Mouse (Mus musculus) spleen, postnatal 4 days (tissue): Measurements from ENCODE around the gene Arhgap29.

Source experiments
- DNase-seq, 2 experiments: peaks; one replicate each; pipeline ENCODE4 v3.0.0; 2022; ENCODE audit warnings: low spot score in 2 of 2

Gene Arhgap29

DNA sequence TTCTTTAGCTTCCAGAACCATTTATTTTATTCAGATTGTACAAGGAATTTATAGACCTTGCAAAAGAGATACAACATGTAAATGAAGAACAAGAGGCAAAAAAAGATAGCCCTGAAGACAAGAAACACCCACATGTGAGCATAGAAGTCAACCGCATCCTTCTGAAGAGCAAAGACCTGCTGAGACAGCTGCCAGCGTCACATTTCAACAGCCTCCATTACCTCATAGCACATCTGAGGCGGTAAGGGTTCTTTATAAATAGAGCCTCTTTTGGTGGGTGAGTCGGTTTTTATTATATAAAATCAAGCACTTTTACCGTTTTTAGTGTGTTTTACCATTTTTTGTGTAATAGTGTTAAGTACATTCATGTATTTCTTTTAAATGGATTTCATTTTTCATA lies 57.5 kb downstream of the Arhgap29 start:
- no peak for DNase-seq

DNA sequence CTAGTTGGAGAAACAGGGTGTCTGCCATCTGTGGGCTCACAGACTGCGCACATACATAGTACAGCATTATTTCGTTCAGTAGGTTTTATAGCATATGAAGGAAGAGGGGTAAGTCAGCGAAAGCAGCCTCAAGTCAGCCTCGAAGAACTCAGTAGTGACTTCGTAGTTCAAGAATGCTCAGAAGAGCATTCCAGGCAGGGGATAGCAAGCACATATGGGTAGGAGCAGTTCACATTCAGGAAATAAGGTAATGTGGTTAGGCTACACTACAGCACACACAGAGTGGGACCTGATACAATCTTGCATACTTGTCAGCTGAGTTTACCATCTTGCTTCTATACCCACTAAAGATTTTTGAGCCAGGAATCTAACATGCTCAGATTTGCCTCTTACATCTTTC lies 58.0 kb downstream of the Arhgap29 start:
- no peak for DNase-seq

DNA sequence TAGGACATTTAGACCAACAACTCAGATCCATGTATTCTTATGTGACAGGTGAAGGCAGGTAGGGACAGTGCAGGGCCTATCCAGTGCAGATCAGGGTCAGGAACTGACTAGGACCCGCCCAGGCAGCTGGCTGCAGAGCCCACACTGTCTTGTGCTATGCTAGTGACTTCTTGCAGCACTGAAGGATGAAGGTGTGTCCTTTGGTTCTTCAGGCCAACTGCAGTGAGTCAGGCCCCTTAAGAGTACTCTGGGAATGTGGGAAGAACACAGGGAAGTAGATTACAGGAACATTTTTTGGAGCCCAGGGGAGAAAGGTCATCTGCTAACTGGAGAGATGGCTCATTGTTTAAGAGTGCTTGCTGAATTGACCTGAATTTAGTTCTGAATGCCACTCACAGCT lies 60.1 kb downstream of the Arhgap29 start:
- peak in 1 of 2 experiments; percentile 9 for DNase-seq

DNA sequence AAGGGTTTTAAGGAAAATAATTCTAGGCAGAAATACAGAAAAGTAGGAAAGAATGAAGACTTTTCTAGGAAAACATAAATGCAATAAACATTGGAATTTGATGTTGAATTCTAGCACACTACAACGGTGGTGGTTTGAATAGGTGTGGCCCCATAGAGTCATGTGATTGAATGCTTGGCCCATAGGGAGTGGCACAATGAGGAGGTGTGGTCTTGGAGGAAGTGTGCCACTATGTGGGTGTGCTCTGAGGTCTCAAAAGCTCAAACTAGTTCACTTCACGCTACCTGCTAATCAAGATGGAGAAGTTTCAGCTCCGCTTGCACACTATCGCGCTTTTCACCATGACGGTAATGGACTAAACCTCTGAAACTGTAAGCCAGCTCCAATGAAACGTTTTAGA lies 66.1 kb downstream of the Arhgap29 start:
- DNase-seq, result no peak

DNA sequence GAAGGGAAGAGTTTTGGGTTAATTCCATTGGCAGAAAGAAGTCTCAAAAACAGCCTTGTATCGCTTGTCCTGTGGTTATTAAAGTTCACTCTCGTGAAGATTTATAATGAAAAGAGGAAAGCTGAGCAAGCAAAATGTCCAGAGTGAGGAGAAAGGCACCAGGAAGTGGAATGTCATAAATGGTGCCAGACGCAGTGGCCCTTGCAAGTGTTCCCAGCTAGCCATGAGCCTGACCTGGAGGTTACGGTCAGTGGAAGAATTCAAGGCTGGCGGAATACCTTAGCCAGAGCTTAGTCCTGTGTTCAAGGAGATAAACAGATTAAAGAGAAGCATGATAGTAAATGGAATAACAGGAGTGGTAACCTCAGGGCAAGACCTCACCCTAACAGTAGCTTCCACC lies 66.8 kb downstream of the Arhgap29 start:
- no peak for DNase-seq

DNA sequence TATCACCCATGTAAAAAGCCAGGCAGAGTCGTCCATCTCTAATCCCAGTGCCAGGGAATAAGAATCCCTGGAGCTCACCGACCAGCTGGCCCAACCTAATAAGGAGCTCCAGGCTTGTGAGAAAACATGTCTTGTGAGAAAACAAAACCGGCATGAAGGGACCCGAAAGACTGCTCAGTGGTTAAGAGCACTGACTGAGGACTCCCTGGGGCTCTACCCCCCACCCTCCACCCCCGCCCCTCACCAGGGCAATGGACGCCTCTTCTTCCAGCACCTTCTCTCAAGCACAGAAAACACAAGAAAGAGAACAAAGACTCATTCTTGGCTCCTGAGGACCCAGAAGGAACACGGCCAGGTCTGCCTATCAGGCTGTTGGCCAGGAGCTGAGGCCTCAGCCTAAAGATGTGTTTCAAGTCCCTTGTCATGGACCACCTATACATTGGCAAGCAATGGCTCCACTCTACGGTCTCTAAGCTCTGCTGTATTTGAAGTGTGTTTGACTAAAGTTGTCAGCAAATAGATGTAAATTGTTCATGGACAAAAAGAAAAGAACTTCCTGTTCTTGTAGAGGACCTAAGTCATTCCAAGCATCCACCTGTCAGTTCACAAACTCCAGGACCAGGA lies 68.8 kb downstream of the Arhgap29 start:
- no peak for DNase-seq

DNA sequence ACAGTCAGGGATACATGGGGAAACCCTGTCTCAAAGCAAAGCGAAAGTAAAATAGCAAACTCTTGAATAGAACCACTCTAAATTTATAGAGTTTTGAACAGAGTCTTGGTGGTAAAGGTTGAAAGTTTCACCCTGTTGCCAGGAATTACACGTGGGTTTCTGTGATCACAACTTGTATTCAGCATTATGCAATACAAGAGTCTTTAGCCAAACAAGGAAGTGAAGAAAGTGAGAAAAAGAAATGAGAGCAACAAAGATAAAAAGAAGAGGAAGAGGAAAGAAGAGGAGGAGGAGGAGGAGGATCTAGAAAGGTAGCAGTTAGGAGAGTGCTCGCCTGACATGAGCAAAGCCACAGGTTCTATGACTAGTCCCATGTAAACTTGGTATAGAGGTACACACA lies 70.0 kb downstream of the Arhgap29 start:
- DNase-seq, result no peak

DNA sequence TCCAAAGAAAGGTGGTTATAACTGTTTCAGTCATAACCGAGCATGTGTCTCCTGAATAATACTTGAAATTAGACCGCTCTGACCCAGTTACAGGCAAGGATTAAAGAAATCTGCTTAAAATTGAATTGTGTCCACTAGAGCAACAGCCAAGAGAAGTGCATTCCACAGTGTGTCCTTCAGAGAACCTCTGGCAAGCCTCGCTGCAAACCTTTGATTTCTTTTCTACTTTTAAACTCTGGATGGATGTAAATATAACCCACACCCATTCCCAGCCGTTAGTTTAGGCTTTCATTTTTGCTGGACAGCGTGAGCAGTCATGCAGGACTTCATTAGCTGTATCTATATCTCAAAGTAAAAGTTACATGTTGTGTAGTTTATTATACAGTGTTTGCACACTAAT lies 74.3 kb downstream of the Arhgap29 start:
- no peak for DNase-seq

DNA sequence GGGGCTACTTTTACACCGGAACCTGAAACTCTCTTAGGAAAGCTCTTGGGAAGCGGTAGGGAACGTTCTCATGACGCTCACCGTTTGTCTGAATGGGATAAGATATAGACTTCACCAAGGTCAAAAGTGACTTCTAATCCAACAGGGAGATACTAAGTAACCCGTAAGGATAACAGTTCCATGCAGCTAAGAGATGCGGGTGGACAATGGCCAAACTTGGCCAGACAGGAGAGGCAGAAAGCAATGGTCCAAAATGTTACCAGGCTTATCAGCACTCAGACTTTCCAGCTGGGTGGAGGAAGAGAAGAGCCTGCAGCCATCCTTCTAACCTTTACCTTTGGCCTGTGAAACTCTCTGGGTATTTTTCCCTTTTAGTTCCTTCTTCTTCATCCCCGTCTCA lies 75.4 kb downstream of the Arhgap29 start:
- no peak for DNase-seq

DNA sequence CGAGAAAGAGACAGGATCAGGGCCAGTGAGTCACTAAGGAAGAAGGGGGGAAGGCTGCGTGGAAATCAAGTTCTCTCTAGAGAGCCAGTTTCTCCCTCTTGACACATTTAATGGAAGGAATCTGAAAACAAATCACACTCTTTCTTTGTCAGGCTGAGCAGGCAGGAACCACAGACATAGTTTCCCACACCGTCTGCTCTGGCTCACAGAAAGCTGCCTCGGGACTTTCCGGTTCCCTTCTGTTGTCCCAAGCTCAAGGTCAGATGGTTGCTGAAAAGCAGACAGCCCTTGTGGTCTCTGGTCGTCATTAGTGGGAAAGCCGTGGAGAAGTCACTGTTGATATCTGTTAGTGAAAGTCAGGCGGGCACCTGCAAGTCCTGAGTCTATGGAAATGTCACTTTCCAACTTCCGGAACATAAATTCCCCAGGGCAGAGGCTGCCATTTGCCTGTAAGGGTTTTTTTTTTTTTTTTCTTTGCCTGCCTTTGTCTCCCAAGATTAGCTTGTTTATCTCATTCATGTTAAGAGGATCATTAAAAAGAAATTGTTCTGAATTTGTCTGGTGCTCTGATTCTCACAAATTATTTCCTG lies 81.0 kb downstream of the Arhgap29 start:
- DNase-seq, result no peak

DNA sequence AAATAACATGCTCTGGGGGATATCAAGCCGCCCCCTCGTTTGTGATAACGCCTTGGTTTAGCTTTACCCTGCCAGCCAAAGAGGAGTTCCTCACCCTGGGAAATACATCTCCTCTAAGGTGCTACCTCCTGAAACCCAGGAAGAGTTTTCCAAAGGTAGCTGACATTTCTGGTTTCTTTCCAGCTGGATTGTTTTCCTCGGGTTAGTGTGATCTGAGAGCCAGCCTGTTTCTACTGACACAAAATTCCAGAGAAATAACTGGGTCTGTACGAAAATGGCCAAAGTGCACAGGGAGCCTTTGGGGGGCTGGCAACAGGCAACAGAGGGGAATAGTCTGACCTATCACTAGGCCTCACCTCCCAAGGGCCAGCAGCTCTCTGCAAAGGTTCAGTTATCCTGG lies 81.9 kb downstream of the Arhgap29 start:
- DNase-seq, result no peak

DNA sequence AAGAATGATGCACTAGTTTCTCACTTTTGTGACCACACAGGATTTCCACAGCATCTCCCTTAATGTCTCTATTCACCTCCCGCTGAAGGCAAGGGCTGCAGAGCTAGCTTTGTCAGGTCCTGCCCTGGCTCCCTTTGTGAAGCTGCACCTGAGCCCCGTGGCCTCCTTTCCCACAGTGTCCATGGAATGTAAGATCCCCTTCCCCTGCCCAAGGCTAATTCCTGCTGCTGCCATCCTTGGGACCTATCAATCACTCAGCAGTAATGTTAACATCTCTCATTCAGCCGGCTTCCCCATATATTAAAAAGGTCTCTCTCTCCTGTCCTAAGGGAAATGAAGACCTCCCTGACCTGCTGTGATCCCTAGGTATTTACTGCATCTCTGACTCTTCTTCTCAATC lies 82.8 kb downstream of the Arhgap29 start:
- DNase-seq, result no peak

DNA sequence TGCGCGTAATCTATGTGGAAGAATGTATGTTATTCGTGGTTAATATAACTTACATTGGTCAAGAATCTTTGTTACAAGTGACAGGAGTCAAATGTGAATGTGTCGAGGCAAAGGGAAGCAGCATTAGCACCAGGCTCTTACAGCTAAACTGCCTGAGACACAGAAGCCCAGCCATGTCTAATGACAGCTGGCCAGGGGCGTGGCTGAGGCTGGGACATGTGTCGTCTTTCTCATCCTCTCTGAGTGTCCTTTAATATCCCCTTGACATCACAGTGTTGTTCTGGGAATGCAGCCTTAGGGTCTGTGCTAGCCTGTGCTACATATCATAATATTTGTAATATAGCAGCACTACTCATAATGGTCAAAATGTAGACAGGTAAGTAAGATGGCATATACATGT lies 88.2 kb downstream of the Arhgap29 start:
- no peak for DNase-seq

DNA sequence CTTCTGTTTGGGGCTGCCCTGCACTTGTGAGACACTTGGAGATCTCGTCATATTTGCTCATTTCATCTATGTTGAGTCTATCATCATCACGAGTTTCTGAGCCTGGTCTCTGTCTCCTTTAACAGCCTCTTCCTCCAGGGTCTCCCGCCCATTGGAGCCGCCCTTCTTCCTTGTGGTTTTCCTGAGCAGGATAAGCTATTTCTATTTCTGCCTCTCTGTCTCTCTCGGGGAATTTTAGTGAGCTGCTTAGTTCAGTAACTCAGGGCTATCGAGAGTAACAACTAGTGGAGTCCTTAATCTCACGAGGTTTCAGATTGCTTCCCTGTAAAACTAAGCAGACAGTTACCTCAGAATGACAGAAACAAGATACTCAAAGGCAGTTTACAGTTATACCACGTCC lies 90.8 kb downstream of the Arhgap29 start:
- no peak for DNase-seq

DNA sequence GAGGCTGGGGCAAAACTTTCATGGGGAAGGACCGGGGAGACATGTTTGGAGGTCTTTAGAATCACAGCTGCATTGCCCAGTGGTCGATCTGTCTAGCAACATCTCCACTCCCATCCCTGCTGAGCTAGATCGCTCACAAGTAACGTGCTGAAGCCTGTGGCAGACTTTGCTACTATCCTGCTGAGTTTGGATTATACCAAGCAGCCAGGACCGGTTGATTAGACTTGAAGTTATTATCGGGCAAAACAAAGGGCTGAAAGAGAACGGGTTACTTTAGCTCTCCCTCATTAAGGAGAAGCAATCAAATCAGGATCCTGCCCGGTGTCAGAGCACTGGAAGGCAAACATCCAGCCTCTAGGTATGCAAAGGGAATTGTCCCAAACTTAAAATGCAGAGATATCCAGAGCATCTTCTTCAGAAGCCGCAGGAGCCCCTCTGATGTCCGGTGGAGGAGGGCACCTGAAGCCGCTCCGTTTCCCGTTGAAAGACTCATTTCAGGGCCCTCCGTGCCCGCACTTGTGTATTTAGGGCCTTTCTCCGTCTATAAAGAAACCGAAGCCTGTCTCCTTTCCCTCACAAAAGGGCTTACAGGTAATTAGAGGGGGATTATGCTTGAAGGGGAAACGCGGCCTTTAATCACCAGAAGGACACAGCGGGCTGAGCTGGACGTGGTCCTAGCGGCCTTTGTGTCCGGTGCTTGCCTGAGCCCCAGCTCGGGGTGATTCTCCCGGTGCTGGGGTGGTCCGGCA lies 91.6 kb downstream of the Arhgap29 start, which contains the start of gene Abca4:
Abca4 (plus strand) TSS at position 645 of the 749 bp plus-strand sequence.
- no peak for DNase-seq

DNA sequence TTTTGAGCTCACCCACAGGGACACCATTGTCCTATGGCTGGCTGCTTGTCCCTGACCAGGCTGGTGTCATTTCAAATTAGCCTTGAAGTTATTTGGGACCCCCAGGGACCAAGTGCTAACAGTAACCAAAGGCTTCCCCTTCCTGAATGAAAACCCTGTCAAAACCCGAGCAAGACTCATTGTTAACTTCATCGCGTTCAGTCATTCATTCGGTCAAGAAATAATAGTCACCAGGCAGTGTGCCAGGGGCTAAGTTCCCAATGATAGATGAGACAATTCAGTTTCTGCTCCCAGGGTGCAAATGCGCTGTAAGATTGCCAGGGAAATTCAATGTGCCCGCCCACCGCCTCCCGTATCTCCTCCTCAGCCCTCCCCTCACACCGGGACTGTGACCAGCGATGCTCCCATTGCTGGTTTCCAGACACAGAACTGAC lies 93.9 kb downstream of the Arhgap29 start:
- DNase-seq, result no peak

DNA sequence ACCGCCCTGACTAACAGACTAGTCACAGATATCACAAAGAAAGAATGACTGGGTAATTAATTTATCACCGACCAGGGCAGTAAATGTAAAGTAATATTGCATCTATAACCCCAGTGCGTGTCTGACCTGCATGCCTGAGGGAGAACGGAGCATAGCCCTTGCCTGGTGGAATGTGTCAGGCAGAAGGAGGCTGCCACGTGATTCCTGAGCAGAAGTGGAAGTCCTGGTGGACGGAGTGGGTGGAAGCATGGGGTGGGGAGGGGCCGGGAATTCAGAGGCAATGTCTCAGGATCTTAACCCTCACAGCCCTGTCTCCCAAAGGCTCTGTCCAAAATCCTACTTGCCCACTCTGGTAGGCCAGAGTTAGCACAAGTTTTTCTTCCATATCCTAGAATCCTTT lies 95.1 kb downstream of the Arhgap29 start:
- no peak for DNase-seq

DNA sequence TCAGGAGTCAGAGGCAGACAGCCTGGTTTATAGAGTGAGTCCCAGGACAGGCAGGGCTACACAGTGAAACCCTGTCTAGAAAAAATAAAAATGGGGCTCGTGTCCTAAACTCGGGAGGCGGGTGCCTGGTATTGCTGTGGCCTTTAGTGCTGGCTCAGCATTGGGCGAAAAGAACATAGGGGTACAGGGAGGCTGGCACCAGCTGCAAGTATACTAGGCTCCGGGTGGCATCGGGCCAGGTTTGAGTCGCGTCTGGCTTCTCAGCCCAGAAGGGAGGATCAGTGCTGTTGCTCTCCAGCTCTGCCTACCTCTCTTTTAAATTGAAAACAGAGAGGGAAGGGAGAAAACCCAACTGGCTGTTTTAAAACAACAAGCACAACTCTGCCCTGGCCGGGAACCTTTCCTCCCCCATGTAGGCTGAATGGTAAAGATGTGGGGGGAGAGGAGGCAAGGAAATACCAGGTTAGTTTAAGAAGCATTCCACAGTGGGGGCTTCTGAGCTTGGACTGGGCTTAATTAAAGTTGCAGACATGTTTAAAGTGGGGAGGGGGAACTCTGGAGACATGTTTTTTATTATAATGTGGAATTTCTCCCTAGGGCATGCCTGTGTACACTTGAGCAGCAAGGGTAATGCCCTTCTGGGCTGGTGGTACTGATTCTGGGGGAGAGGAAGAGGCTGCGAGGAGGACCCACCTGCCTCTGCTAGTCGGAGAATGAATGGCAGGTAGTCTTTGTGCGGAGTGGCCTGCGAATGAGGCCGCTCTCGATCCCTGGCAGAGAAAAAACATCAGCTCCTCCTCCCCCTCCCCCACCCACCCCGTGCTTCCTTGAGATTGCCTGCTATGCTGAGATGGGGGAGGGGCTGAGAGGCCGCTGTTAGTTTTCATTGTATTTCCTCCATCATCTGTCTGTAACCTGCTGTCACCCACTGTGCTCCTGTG lies 95.8 kb downstream of the Arhgap29 start:
- DNase-seq, result no peak

DNA sequence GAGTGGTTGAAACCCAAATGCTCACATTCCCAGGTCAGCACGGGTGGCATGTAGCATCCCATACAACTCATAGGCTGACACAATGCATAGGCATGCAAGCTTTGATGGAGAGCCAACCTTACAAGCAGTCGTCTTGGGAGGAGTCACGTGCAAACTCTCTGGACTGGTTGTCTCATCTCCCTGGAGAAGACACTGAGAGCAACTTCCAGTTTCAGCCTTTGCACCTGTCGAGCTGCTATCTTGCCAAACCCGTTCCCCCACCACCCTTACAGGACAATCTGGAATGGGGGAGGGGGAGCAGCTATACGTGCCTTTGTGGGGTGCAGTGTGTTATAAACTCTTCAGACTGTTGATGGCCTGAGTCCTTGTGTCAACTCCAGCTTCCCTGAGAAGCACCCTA lies 96.8 kb downstream of the Arhgap29 start:
- no peak for DNase-seq

DNA sequence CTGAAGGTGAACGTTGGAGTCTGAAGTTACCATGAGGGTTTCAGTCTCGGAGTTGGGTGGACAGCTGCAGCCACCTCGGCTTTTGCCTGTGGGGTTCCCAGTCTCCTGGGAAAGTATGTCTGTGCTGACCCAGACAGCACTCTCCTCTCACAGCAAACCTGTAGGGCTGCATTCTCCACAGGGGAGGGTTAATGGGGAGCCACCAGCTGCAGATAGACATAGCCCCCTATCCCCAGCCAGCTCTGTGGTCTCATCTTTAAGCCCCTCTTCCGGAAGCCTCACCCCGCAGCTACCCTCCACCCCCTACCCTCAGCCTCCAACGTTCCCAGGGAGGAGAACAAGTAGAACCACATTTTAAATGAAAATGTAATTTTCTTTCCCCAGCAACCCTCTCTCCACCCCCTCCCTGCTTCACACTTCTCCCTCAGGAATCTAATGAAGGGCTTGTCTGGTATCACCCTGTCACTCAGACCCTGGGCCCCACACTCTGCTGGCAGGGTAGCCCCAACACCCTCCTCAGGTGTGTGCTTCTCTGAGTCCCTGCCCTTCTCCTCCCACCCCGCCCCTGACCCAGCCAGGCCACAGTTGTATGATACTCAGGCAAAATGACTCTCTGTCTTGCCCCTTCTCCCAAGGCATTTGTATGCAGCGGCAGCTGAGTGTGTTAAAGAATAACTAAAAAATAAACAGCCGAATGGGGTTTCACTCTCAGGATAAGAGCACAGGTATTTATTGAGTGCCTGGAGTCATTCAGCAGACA lies 106.3 kb downstream of the Arhgap29 start:
- DNase-seq, result no peak

DNA sequence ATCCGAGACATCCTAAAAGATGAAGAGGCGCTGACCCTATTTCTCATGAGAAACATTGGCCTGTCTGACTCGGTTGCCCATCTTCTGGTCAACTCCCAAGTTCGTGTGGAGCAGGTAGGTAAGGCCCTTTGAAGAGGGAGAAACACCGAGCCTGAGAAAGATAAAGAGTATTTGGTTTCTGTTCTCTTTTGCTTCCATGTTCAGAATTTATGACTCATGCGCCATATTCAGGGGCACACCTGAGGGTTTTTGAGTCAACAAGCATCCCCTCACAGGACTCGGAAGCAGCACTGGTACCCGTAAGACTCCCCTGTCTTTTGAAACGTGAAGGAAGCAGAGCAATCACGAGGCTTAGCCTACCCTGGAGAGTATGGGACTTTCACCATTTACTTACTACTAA lies 110.2 kb downstream of the Arhgap29 start:
- DNase-seq, result no peak
